Mouse (Mus musculus): ENCODE results near the gene Mthfsd. TPM values are rescaled to one million over a fixed set of nuclear protein-coding genes. Genes with fewer than 3 reads are reported as not detected.

Mthfsd gene
- polyA plus RNA-seq, 1 experiment from 2014 or later, result 13.7 TPM

GRCm38 (mm10) chr8:121134512-121134911, 26.3 kb upstream of the Mthfsd start:
- ATAC-seq, result no peak
- Histone ChIP-seq H3K9ac (replicated peaks) (no peak overlapping the region), H3K9me3 (ENCODE audit: low read length) (no peaks in the 10 kb centered on the region), H3K4me3 (ENCODE audit: low read depth, low read length) (no peak overlapping the region), H3K4me1 (ENCODE audit: insufficient read depth) (no peaks in the 10 kb centered on the region), H3K4me2 (ENCODE audit: low read depth, low read length) (no peak overlapping the region), H3K27me3 (ENCODE audit: insufficient read depth, low read length) (peaks cover 20% of the 10 kb centered on the region), H3K36me3 (replicated peaks; ENCODE audit: insufficient read depth, low read length) (no peaks in the 10 kb centered on the region), H3K27ac (ENCODE audit: low read depth) (no peak overlapping the region)
- 73% methylated on average over 11 of the region's 11 CpGs for WGBS (ENCODE audit: insufficient replicate concordance)
- no peak for TF ChIP-seq CTCF (IDR thresholded peaks at IDR 0.05; ENCODE audit: low read depth)
- TF ChIP-seq EP300 (IDR thresholded peaks at IDR 0.05; ENCODE audit: low read depth), result no peak
- no peak for DNase-seq

- no peak overlapping the region for H3K9ac ChIP-seq (replicated peaks)
- no peaks in the 10 kb centered on the region for H3K36me3 ChIP-seq (replicated peaks; ENCODE audit: insufficient read depth, low read length)
- no peaks in the 10 kb centered on the region for H3K9me3 ChIP-seq (ENCODE audit: low read length)
- ATAC-seq (no peak), DNase-seq (no peak)
- TF ChIP-seq EP300 (IDR thresholded peaks at IDR 0.05; ENCODE audit: low read depth) (no peak), CTCF (IDR thresholded peaks at IDR 0.05; ENCODE audit: low read depth) (no peak)
- H3K4me2 ChIP-seq (ENCODE audit: low read depth, low read length), result no peak overlapping the region
- no peak overlapping the region for H3K27ac ChIP-seq (ENCODE audit: low read depth)
- H3K4me1 ChIP-seq (ENCODE audit: insufficient read depth), result no peaks in the 10 kb centered on the region
- 73% methylated on average over 10 of the region's 10 CpGs for WGBS (ENCODE audit: insufficient replicate concordance)
- no peak overlapping the region for H3K4me3 ChIP-seq (ENCODE audit: low read depth, low read length)
- H3K27me3 ChIP-seq (ENCODE audit: insufficient read depth, low read length), result peaks cover 24% of the 10 kb centered on the region
Measured at GRCm38 (mm10) chr8:121134102-121134501, 25.9 kb upstream of the Mthfsd start.

GRCm38 (mm10) chr8:121132961-121133513, 24.8 kb upstream of the Mthfsd start:
- Histone ChIP-seq H3K9ac (replicated peaks) (no peak overlapping the region), H3K4me1 (ENCODE audit: insufficient read depth) (peaks cover 5% of the 10 kb centered on the region; the same call in 1 of the 2 replicates), H3K27ac (ENCODE audit: low read depth) (no peak overlapping the region), H3K4me3 (ENCODE audit: low read depth, low read length) (no peak overlapping the region), H3K36me3 (replicated peaks; ENCODE audit: insufficient read depth, low read length) (no peaks in the 10 kb centered on the region), H3K9me3 (ENCODE audit: low read length) (no peaks in the 10 kb centered on the region), H3K27me3 (ENCODE audit: insufficient read depth, low read length) (peaks cover 35% of the 10 kb centered on the region), H3K4me2 (ENCODE audit: low read depth, low read length) (no peak overlapping the region)
- DNase-seq, result no peak
- TF ChIP-seq EP300 (IDR thresholded peaks at IDR 0.05; ENCODE audit: low read depth), result no peak
- TF ChIP-seq CTCF (IDR thresholded peaks at IDR 0.05; ENCODE audit: low read depth), result no peak
- WGBS (ENCODE audit: insufficient replicate concordance), result 71% methylated on average over 5 of the region's 5 CpGs
- no peak for ATAC-seq

GRCm38 (mm10) chr8:121130522-121130921, 22.3 kb upstream of the Mthfsd start:
- ATAC-seq, result no peak
- no peak for DNase-seq

GRCm38 (mm10) chr8:121129265-121129940, 21.2 kb upstream of the Mthfsd start:
- no peak overlapping the region for H3K9ac ChIP-seq (replicated peaks)
- no peak overlapping the region for H3K4me2 ChIP-seq (ENCODE audit: low read depth, low read length)
- WGBS (ENCODE audit: insufficient replicate concordance), result 18% methylated on average over 16 of the region's 16 CpGs
- DNase-seq (no peak), ATAC-seq (no peak)
- peaks cover 8% of the 10 kb centered on the region; the same call in 1 of the 2 replicates for H3K4me1 ChIP-seq (ENCODE audit: insufficient read depth)
- H3K27me3 ChIP-seq (ENCODE audit: insufficient read depth, low read length), result peaks cover 71% of the 10 kb centered on the region
- no peak for TF ChIP-seq EP300 (IDR thresholded peaks at IDR 0.05; ENCODE audit: low read depth)
- no peak for TF ChIP-seq CTCF (IDR thresholded peaks at IDR 0.05; ENCODE audit: low read depth)
- no peak overlapping the region for H3K4me3 ChIP-seq (ENCODE audit: low read depth, low read length)
- H3K9me3 ChIP-seq (ENCODE audit: low read length), result no peaks in the 10 kb centered on the region
- no peaks in the 10 kb centered on the region for H3K36me3 ChIP-seq (replicated peaks; ENCODE audit: insufficient read depth, low read length)
- H3K27ac ChIP-seq (ENCODE audit: low read depth), result no peak overlapping the region

More at GRCm38 (mm10) chr8:121130522-121130921, 22.3 kb upstream of the Mthfsd start:
- no peaks in the 10 kb centered on the region for H3K36me3 ChIP-seq (replicated peaks; ENCODE audit: insufficient read depth, low read length)
- WGBS (ENCODE audit: insufficient replicate concordance), result 32% methylated on average over 5 of the region's 5 CpGs
- TF ChIP-seq CTCF (IDR thresholded peaks at IDR 0.05; ENCODE audit: low read depth), result peak; percentile 56
- no peak for TF ChIP-seq EP300 (IDR thresholded peaks at IDR 0.05; ENCODE audit: low read depth)
- peaks cover 8% of the 10 kb centered on the region; the same call in 1 of the 2 replicates for H3K4me1 ChIP-seq (ENCODE audit: insufficient read depth)
- peaks cover 60% of the 10 kb centered on the region for H3K27me3 ChIP-seq (ENCODE audit: insufficient read depth, low read length)
- H3K9me3 ChIP-seq (ENCODE audit: low read length), result no peaks in the 10 kb centered on the region
- H3K9ac ChIP-seq (replicated peaks), result no peak overlapping the region
- H3K4me3 ChIP-seq (ENCODE audit: low read depth, low read length), result no peak overlapping the region
- no peak overlapping the region for H3K27ac ChIP-seq (ENCODE audit: low read depth)
- no peak overlapping the region for H3K4me2 ChIP-seq (ENCODE audit: low read depth, low read length)

- H3K4me1 ChIP-seq (ENCODE audit: insufficient read depth), result peaks cover 8% of the 10 kb centered on the region; the same call in 1 of the 2 replicates
- ATAC-seq, result no peak
- TF ChIP-seq EP300 (IDR thresholded peaks at IDR 0.05; ENCODE audit: low read depth) (no peak), CTCF (IDR thresholded peaks at IDR 0.05; ENCODE audit: low read depth) (no peak)
- peak overlapping the region; percentile 18; the same call in 1 of the 2 replicates for H3K4me2 ChIP-seq (ENCODE audit: low read depth, low read length)
- H3K27me3 ChIP-seq (ENCODE audit: insufficient read depth, low read length), result peaks cover 78% of the 10 kb centered on the region
- no peaks in the 10 kb centered on the region for H3K36me3 ChIP-seq (replicated peaks; ENCODE audit: insufficient read depth, low read length)
- no peak overlapping the region for H3K4me3 ChIP-seq (ENCODE audit: low read depth, low read length)
- no peak overlapping the region for H3K9ac ChIP-seq (replicated peaks)
- DNase-seq, result no peak
- 4% methylated on average over 49 of the region's 55 CpGs for WGBS (ENCODE audit: insufficient replicate concordance)
- no peaks in the 10 kb centered on the region for H3K9me3 ChIP-seq (ENCODE audit: low read length)
- H3K27ac ChIP-seq (ENCODE audit: low read depth), result no peak overlapping the region
Measured at GRCm38 (mm10) chr8:121128531-121129264, 20.5 kb upstream of the Mthfsd start.

All from liver, postnatal 0 days (tissue).